Mouse (Mus musculus) kidney, embryonic 16.5 days (tissue): ENCODE measurements around the gene Phrf1. TPM values are rescaled to one million over a fixed set of nuclear protein-coding genes. Genes with fewer than 3 reads are reported as not detected.
"Not testable (repeated sequence)": the region's sequence is repeated elsewhere in the genome, so short reads cannot be mapped to it uniquely, and the experiment has no call there.

Experiments used
- ATAC-seq: fragments of 200-750 bp; cut with Nextera tagmentation; 2 replicates; pipeline ENCODE4 v1.8.0; 2017; ENCODE audit warnings: moderate TSS enrichment; ENCODE audit not compliant: low FRiP score, low TSS enrichment
- H3K27ac ChIP-seq: fragments of 300-500 bp; sonication (generic); 2 replicates; pipeline ENCODE4 v1.5.1; 2014; ENCODE audit warnings: low read length
- H3K27me3 ChIP-seq: fragments of 300-500 bp; sonication (generic); 2 replicates; pipeline ENCODE4 v1.6.1; 2014; ENCODE audit warnings: low read length, control low read depth, mixed read lengths; ENCODE audit not compliant: insufficient read depth
- H3K36me3 ChIP-seq: fragments of 300-500 bp; sonication (generic); 2 replicates; pipeline ENCODE4 v1.6.1; 2014; ENCODE audit warnings: low read length, control low read depth, mixed read lengths; ENCODE audit not compliant: insufficient read depth
- H3K4me1 ChIP-seq: fragments of 300-500 bp; sonication (generic); 2 replicates; pipeline ENCODE4 v1.6.1; 2014; ENCODE audit warnings: low read length, control low read depth, mixed read lengths; ENCODE audit not compliant: insufficient read depth
- H3K4me2 ChIP-seq: fragments of 300-500 bp; sonication (generic); replicated peaks from 2 replicates; pipeline ENCODE4 v1.6.1; 2014; ENCODE audit warnings: low read depth, low read length
- H3K4me3 ChIP-seq: fragments of 300-500 bp; sonication (generic); 2 replicates; pipeline ENCODE4 v1.5.1; 2014; ENCODE audit warnings: mild to moderate bottlenecking, low read length
- H3K9ac ChIP-seq: fragments of 300-500 bp; sonication (generic); replicated peaks from 2 replicates; pipeline ENCODE4 v1.6.1; 2014; ENCODE audit warnings: low read length
- H3K9me3 ChIP-seq: fragments of 300-500 bp; sonication (generic); 2 replicates; pipeline ENCODE4 v1.6.1; 2016; ENCODE audit warnings: low read length, control low read depth
- WGBS: fragments of 180-500 bp; shearing (Covaris S2); extraction: QIAGEN DNeasy Blood & Tissue Kit; methylation state at CpG from one replicate; pipeline ENCODE4 v1.1.7; 2014; 5-methylcytosine and 5-hydroxymethylcytosine counted together
- polyA plus RNA-seq: library from polyadenylated mRNA; unstranded; fragments of >200 nt; fragmentation: Nextera tagmentation; extraction: Ambion mirVana; gene quantifications from 2 replicates; pipeline ENCODE4 v1.2.1, GENCODE M21; 2015

The Phrf1 gene
- polyA plus RNA-seq, 1 experiment from 2014 or later, result 81.2 TPM

- no peaks in the 10 kb centered on the region for H3K27me3 ChIP-seq
- H3K9ac ChIP-seq, result 0 out of 2 replicates have a peak overlapping the region, but pooled peaks have one; percentile 92
- WGBS, result 90% methylated on average over 4 of the region's 4 CpGs
- no peaks in the 10 kb centered on the region for H3K9me3 ChIP-seq
- H3K36me3 ChIP-seq, result peaks cover 29% of the 10 kb centered on the region
- H3K4me3 ChIP-seq, result no peak overlapping the region
- H3K4me2 ChIP-seq, result no peak overlapping the region
- no peak overlapping the region for H3K27ac ChIP-seq
- no peak for ATAC-seq
- peaks cover 20% of the 10 kb centered on the region for H3K4me1 ChIP-seq
Measured at GRCm38 (mm10) chr7:141230570-141230969, 2.0 kb downstream of the Phrf1 start.

GRCm38 (mm10) chr7:141231111-141231510 lies 2.5 kb downstream of the Phrf1 start:
- 88% methylated on average over 3 of the region's 3 CpGs for WGBS
- Histone ChIP-seq H3K9ac (no peak overlapping the region), H3K27me3 (no peaks in the 10 kb centered on the region)

GRCm38 (mm10) chr7:141231551-141231950 lies 3.0 kb downstream of the Phrf1 start:
- H3K4me2 ChIP-seq, result no peak overlapping the region
- no peaks in the 10 kb centered on the region for H3K9me3 ChIP-seq
- no peak overlapping the region for H3K27ac ChIP-seq
- H3K9ac ChIP-seq, result no peak overlapping the region
- peaks cover 29% of the 10 kb centered on the region for H3K36me3 ChIP-seq
- H3K27me3 ChIP-seq, result no peaks in the 10 kb centered on the region
- no peak for ATAC-seq
- H3K4me1 ChIP-seq, result peaks cover 20% of the 10 kb centered on the region
- no peak overlapping the region for H3K4me3 ChIP-seq
- 98% methylated on average over 9 of the region's 10 CpGs for WGBS

More at GRCm38 (mm10) chr7:141231111-141231510, 2.5 kb downstream of the Phrf1 start:
- H3K27ac ChIP-seq, result no peak overlapping the region
- ATAC-seq, result no peak
- H3K36me3 ChIP-seq, result peaks cover 29% of the 10 kb centered on the region
- H3K4me1 ChIP-seq, result peaks cover 20% of the 10 kb centered on the region
- H3K4me3 ChIP-seq, result no peak overlapping the region
- H3K4me2 ChIP-seq, result no peak overlapping the region
- H3K9me3 ChIP-seq, result no peaks in the 10 kb centered on the region

DNA sequence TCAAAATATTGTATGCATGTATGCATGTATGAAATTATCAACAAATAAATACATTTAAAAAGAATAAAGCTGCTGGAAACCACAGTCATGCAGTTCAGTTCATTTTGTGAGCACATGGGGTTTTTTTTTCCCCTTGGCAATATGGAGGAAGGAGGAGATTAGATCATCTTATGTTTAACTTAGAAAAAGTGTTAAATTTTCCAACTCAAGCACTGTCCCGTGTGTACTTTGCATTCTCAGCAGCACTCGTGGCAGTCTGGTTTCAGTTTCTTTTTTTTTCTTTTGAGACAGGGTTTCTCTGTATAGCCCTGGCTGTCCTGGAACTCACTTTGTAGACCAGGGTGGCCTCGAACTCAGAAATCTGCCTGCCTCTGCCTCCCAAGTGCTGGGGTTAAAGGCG lies 21.9 kb downstream of the Phrf1 start:
- not testable (repeated sequence) for ATAC-seq, H3K27ac ChIP-seq, H3K4me3 ChIP-seq, H3K4me1 ChIP-seq, H3K9me3 ChIP-seq, H3K4me2 ChIP-seq, H3K9ac ChIP-seq, H3K27me3 ChIP-seq
- H3K36me3 ChIP-seq, result peaks cover 66% of the 10 kb centered on the region
- WGBS, result 90% methylated on average over 4 of the region's 4 CpGs

DNA sequence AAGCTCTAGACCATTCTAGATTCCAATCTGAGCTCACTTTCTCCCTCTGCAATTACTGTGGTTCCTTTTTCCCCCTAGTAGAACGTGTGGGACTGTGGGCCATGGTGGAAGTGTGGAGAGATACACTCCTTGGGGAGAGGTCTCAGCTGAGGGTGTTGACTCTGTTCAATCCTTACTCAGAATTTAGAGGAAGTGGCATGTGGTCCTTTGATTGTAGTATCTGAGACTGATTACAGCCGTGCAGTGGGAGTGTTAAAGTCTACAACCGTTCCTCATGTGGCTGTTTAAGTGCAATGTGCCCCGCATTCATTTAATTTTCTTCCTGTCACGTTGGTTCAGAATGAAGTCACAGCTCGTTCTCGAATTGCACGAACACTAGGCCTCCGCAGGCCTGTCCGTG lies 27.6 kb downstream of the Phrf1 start:
- H3K36me3 ChIP-seq, result peaks cover 80% of the 10 kb centered on the region
- no peak overlapping the region for H3K4me2 ChIP-seq
- H3K27me3 ChIP-seq, result no peaks in the 10 kb centered on the region
- 91% methylated on average over 10 of the region's 10 CpGs for WGBS
- no peak overlapping the region for H3K9ac ChIP-seq
- H3K9me3 ChIP-seq, result no peaks in the 10 kb centered on the region
- H3K4me1 ChIP-seq, result no peaks in the 10 kb centered on the region
- H3K27ac ChIP-seq, result no peak overlapping the region
- ATAC-seq, result no peak
- H3K4me3 ChIP-seq, result no peak overlapping the region

- Histone ChIP-seq H3K9ac (no peak overlapping the region), H3K4me1 (peaks cover 12% of the 10 kb centered on the region), H3K4me2 (no peak overlapping the region), H3K4me3 (no peak overlapping the region), H3K9me3 (no peaks in the 10 kb centered on the region), H3K36me3 (peaks cover 78% of the 10 kb centered on the region), H3K27ac (no peak overlapping the region), H3K27me3 (no peaks in the 10 kb centered on the region)
- no peak for ATAC-seq
- 96% methylated on average over 3 of the region's 3 CpGs for WGBS
Measured at GRCm38 (mm10) chr7:141261480-141261879, 32.9 kb downstream of the Phrf1 start.

GRCm38 (mm10) chr7:141263640-141264039 lies 35.1 kb downstream of the Phrf1 start:
- Histone ChIP-seq H3K4me1 (peaks cover 14% of the 10 kb centered on the region), H3K4me2 (no peak overlapping the region), H3K9ac (no peak overlapping the region), H3K27me3 (no peaks in the 10 kb centered on the region), H3K36me3 (peaks cover 57% of the 10 kb centered on the region), H3K4me3 (no peak overlapping the region), H3K27ac (no peak overlapping the region), H3K9me3 (no peaks in the 10 kb centered on the region)
- 89% methylated on average over 13 of the region's 13 CpGs for WGBS
- no peak for ATAC-seq

- 74% methylated on average over 11 of the region's 11 CpGs for WGBS
- Histone ChIP-seq H3K36me3 (peaks cover 52% of the 10 kb centered on the region), H3K9me3 (no peaks in the 10 kb centered on the region), H3K4me1 (peaks cover 14% of the 10 kb centered on the region), H3K9ac (no peak overlapping the region), H3K27ac (no peak overlapping the region), H3K4me2 (no peak overlapping the region), H3K4me3 (no peak overlapping the region), H3K27me3 (no peaks in the 10 kb centered on the region)
- no peak for ATAC-seq
Measured at GRCm38 (mm10) chr7:141264041-141264700, 35.6 kb downstream of the Phrf1 start.

- Histone ChIP-seq H3K9ac (no peak overlapping the region), H3K27me3 (no peaks in the 10 kb centered on the region), H3K4me3 (no peak overlapping the region), H3K27ac (no peak overlapping the region), H3K4me2 (peak overlapping the region; percentile 78), H3K4me1 (peaks cover 14% of the 10 kb centered on the region), H3K36me3 (peaks cover 44% of the 10 kb centered on the region), H3K9me3 (no peaks in the 10 kb centered on the region)
- ATAC-seq, result peak; percentile 66
- 25% methylated on average over 12 of the region's 12 CpGs for WGBS
Measured at GRCm38 (mm10) chr7:141264761-141265410, 36.3 kb downstream of the Phrf1 start.

DNA sequence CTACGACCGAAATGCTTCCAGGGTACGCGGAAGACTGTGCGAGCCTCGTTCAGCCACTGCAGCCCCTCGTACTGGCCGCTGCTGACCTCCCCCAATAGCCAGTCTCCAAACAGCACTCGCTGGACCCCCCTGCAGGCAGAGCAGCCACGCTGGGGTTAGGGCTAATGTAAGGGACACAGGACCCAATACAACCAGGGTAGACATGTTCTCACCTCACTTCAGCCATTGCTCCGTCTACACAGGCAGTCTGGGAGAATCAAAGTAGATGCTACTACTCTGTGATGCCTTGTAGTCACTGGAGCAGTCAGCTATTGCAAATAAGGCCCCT lies 36.8 kb downstream of the Phrf1 start:
- peak overlapping the region; percentile 78 for H3K4me2 ChIP-seq

More for the DNA sequence above, 36.8 kb downstream of the Phrf1 start:
- 41% methylated on average over 11 of the region's 11 CpGs for WGBS
- Histone ChIP-seq H3K9me3 (no peaks in the 10 kb centered on the region), H3K36me3 (peaks cover 40% of the 10 kb centered on the region), H3K4me3 (peak overlapping the region; percentile 57; the same call in 1 of the 2 replicates), H3K27me3 (no peaks in the 10 kb centered on the region), H3K27ac (no peak overlapping the region), H3K9ac (no peak overlapping the region), H3K4me1 (peaks cover 14% of the 10 kb centered on the region)
- peak; percentile 21 for ATAC-seq
